Mouse (Mus musculus) liver, embryonic 14.5 days (tissue): ENCODE data around the gene 4921504E06Rik.

Source experiments
- CTCF ChIP-seq: IDR thresholded peaks from 2 replicates; pipeline ENCODE4 v1.5.1; 2016; ENCODE audit warnings: antibody characterized with exemption, low read depth, control low read depth
- EP300 ChIP-seq: IDR thresholded peaks from 2 replicates; pipeline ENCODE4 v1.6.1; 2016; ENCODE audit warnings: antibody characterized with exemption, low read depth

- TF ChIP-seq CTCF (no peak), EP300 (no peak)
Measured at GRCm38 (mm10) chr2:19419686-19420345, 133.9 kb downstream of the 4921504E06Rik start.
